Mouse (Mus musculus): ENCODE data around the gene Wipf3.

Wipf3 gene

DNA sequence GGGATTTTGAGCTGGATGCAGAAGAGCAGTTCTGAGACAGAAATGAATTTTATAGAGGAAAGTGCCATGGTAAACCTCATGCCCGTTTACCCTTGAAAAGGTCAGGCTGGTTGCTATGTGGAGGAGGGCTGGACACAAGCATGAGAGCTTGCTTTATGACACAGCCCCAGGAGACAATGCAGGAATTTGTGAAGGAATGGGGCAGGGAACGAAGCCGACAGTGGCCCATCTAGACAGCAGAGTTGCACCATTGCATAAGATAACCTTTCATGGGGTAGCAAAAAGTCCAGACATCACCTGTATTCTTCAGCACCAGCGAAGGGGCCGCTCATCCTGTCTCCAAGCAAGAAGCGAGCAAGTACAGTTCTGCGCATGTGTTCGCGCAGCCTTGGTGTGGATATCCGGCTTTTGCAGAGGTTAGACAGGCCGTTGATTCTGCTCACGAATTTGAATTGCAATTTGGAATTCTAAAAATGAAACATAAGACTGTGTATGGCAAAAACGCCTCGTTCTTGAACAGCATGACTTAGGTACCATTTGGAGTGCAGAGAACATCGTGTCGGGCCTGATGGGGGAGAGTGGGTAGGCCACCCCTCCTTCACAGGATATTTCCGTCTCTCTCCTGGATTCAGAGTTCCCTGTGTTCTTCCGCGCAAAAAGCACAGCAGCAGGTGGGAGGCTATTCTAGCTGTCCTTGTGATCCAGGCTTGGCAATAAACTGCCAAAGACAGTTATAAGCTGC, 46.7 kb downstream of the Wipf3 start:
- in situ Hi-C loops (cut with MboI, MseI), result no loop called here

GRCm38 (mm10) chr6:54478646-54479324, 49.4 kb downstream of the Wipf3 start:
- in situ Hi-C loops (cut with MboI, MseI), result no loop called here

DNA sequence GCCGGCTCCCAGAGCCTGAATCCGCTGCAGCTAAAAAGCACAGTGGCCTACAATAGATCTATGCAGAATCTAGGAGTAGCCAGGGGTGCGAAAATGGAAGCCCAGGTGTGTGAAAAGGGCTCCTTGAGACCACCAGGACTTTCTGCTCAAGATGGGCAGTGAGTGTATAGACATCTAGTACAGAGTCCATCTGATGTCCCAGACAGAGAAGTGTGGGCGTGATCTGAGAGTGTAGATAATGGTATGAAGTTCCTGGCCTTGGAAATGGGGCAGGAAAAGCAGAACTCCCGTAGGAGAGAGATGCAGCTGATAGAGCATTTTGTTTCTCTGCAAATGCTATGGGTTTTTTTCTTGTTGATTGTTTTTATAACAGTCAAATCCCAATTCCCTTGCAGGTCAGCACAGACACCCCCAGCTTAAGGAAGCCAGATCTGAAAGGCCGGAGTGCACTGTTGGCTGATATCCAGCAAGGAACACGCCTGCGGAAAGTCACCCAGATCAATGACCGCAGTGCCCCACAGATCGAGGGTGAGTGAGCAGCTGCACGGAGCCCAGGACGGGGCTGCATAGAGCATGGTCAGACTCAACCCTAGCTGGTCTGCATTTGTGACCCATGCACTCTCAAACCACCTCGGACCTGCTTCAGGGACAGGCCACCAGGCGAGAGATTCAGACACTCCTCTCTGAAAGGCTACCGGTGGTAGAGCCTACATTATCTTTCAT, 52.1 kb downstream of the Wipf3 start:
- in situ Hi-C loops (cut with MboI, MseI), result no loop called here

GRCm38 (mm10) chr6:54485000-54485399, 55.6 kb downstream of the Wipf3 start:
- in situ Hi-C loops (cut with MboI, MseI), result no loop called here

- in situ Hi-C loops (cut with MboI, MseI), result no loop called here
Measured at GRCm38 (mm10) chr6:54485435-54485901, 56.1 kb downstream of the Wipf3 start.

- in situ Hi-C loops (cut with MboI, MseI), result no loop called here
Measured at GRCm38 (mm10) chr6:54485973-54486569, 56.7 kb downstream of the Wipf3 start.

GRCm38 (mm10) chr6:54491074-54491473, 61.7 kb downstream of the Wipf3 start:
- in situ Hi-C loops (cut with MboI, MseI), result no loop called here

GRCm38 (mm10) chr6:54494097-54494496, 64.7 kb downstream of the Wipf3 start:
- in situ Hi-C loops (cut with MboI, MseI), result no loop called here

DNA sequence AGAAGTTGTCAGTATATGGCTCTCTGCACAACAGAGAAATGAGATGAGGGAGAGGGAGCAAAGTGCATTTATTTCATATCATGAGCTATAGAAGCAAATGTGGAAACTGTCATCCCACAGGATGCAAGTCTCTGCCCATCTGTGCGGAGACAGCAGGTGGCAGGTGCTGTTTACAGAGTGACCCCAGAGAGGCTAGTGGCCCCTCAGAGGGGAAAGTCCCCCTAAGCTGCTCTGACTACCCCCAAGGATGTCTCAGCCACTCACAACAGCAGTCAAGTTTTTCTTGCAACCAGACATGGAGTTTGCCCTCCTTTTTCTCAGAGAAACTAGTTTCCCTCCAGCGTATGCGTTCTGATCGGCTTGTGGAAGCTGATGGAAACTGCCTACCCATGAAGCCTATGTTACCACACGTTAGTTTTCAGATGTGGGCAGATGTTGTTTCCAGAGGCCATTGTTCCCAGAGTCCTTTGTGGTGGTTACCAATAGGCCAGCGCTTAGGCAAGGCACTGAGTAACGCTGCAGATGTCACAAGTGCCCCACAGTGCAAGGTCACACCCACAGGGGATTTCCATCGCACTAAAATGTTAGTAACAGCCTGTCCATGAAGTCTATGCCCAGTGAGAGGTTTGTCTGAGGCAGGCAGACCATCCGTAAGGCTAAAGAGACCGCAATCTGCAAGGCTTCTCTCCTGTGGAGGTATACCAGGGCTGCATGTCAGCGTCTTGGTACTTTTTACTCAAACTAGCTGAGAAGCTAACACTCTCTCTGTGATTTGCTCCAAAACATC, 65.4 kb downstream of the Wipf3 start:
- in situ Hi-C loops (cut with MboI, MseI), result no loop called here

DNA sequence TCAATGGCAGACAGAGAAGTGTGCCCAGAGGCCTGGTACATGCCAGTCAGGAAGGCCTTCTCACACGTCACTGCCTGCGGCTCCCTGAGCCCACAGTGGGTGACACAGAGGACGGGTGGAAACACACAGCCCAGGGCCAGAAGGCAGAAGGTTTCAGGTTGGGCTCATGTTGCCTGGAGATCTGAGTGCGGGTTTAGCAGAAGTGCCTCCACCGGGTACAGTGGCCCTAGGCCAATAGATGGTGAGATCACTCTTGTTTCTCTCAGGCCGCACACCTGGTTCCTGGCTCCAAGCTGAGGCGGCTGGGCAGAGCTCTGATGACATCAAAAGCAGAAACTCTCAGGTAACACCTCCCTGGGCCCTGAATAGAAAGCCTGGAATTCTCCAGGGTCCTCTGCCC, 66.8 kb downstream of the Wipf3 start:
- in situ Hi-C loops (cut with MboI, MseI), result no loop called here

GRCm38 (mm10) chr6:54502661-54503115, 73.3 kb downstream of the Wipf3 start:
- in situ Hi-C loops (cut with MboI, MseI), result no loop called here

GRCm38 (mm10) chr6:54506318-54506717, 76.9 kb downstream of the Wipf3 start:
- in situ Hi-C loops (cut with MboI, MseI), result loop anchor here (5.0 kb wide), 1 partner anchor 114 kb away; no protein-coding TSS in a partner anchor

GRCm38 (mm10) chr6:54507002-54507401, 77.6 kb downstream of the Wipf3 start:
- in situ Hi-C loops (cut with MboI, MseI), result loop anchor here (5.0 kb wide), 1 partner anchor 115 kb away; no protein-coding TSS in a partner anchor

DNA sequence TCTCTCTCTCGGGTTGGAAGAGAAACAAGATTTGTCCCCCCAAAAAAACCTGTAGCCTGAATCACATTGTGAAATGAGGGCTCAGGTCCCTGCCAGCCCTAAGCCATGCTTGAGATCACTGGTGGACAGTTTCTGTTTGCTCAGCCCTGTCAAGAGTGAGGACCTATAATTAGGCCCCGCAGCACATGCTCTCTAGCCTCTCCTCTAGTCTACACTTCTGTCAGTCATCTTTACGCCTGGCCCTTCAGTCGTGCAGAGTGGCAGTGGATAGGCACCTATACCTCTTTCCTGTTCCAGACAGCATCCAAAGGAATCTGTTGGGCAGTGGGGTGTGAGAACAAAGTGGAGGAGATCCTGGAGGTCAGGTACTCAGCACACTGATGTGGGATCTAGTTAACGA, 78.4 kb downstream of the Wipf3 start:
- in situ Hi-C loops (cut with MboI, MseI), result loop anchor here (5.0 kb wide), 1 partner anchor 116 kb away; no protein-coding TSS in a partner anchor

DNA sequence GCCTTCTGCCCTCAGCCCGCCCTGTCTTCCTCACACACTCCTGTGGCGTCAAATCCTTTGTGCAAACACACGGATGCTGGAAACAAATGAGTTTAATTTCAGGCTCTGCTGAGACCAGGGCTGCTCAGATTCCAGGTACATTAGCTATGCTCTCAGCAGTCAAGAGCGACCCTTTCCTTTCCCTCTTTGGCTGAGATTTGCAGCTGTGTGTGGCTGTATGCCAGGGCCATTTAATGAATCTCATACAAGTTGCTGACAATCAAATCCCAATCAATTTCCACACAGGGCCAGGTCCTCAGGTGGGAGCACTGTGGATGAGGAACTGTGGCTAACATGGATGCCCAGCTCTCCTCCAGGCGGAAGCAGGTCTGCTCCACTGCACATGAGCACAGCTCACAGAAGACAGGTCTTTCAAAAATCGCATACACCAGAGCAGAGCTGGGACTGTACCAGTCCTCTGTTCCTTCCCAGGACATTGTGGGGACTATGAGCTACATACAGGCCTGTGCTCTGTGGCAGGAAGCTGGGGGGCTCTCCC, 78.9 kb downstream of the Wipf3 start:
- in situ Hi-C loops (cut with MboI, MseI), result loop anchor here (5.0 kb wide), 1 partner anchor 116 kb away; no protein-coding TSS in a partner anchor

DNA sequence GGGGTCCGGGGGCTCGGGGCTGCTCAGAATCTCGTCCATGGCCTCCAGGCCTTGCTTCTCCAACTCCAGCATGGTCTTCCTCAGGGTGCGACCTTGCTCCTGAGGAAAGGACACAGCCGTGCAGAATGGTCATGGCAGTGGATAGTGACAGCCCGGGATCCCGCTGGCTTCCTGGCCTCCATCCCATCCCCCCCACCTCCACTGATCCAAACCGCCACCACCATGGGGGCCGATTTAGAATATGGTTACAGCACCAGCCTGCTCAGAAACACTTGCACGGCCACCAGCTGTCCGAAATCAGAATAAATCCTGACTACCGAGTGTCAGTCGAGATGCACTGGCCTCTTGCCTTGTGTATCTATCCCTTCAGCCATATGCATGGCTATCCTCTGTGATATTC, 79.9 kb downstream of the Wipf3 start:
- in situ Hi-C loops (cut with MboI, MseI), result loop anchor here (5.0 kb wide), 1 partner anchor 117 kb away; no protein-coding TSS in a partner anchor

DNA sequence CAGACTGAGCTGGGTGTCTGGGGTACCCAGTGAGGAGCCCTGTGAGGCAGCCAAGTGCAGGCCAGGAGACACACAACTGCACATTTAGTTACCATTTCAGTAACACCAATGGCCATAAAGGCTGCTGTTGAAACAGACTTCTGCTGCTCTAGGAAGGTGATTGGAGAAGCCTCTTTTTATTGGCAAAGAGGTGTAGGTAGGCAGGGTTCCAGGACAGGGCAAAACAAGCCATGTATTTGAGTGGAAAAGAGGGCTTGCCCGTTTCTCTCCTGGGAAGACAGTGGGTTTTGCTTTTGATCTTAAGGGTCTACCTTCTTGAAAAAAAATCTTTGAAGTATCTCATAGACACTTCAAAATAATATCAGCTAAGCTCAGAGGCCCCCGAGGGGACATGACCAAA, 82.9 kb downstream of the Wipf3 start:
- in situ Hi-C loops (cut with MboI, MseI), result no loop called here

GRCm38 (mm10) chr6:54516512-54517134, 87.2 kb downstream of the Wipf3 start:
- in situ Hi-C loops (cut with MboI, MseI), result no loop called here

- in situ Hi-C loops (cut with MboI, MseI), result no loop called here
Measured at GRCm38 (mm10) chr6:54518758-54519157, 89.4 kb downstream of the Wipf3 start.

- in situ Hi-C loops (cut with MboI, MseI), result no loop called here
Measured at GRCm38 (mm10) chr6:54528666-54529065, 99.3 kb downstream of the Wipf3 start.
